Mouse (Mus musculus): ENCODE results near the gene Pard3. TPM values are rescaled to one million over a fixed set of nuclear protein-coding genes. Genes with fewer than 3 reads are reported as not detected.

Gene Pard3
- polyA plus RNA-seq, 1 experiment from 2014 or later = 33.4 TPM

- H3K4me1 ChIP-seq = peaks cover 68% of the 10 kb centered on the region
- no peak overlapping the region for H3K4me3 ChIP-seq
- H3K27me3 ChIP-seq (replicated peaks; ENCODE audit: low read depth, poor library complexity, severe bottlenecking) = no peaks in the 10 kb centered on the region
- no peak for DNase-seq (ENCODE audit: low spot score)
- no peak overlapping the region for H3K27ac ChIP-seq (replicated peaks)
- H3K36me3 ChIP-seq (replicated peaks) = peaks cover 7% of the 10 kb centered on the region
- WGBS = 62% methylated on average over 8 of the region's 8 CpGs
- no peaks in the 10 kb centered on the region for H3K9me3 ChIP-seq
These were observed 25.3 kb downstream of the Pard3 start for GRCm38 (mm10) chr8:127089021-127089420.

GRCm38 (mm10) chr8:127090435-127090834 is 26.7 kb downstream of the Pard3 start:
- 79% methylated on average over 4 of the region's 4 CpGs for WGBS
- DNase-seq (ENCODE audit: low spot score) = no peak
- Histone ChIP-seq H3K9me3 (no peaks in the 10 kb centered on the region), H3K4me1 (peaks cover 66% of the 10 kb centered on the region), H3K27me3 (replicated peaks; ENCODE audit: low read depth, poor library complexity, severe bottlenecking) (no peaks in the 10 kb centered on the region), H3K36me3 (replicated peaks) (peaks cover 7% of the 10 kb centered on the region), H3K27ac (replicated peaks) (no peak overlapping the region), H3K4me3 (no peak overlapping the region)

GRCm38 (mm10) chr8:127091936-127092335 is 28.2 kb downstream of the Pard3 start:
- H3K27me3 ChIP-seq (replicated peaks; ENCODE audit: low read depth, poor library complexity, severe bottlenecking) = no peaks in the 10 kb centered on the region
- H3K4me1 ChIP-seq = peaks cover 70% of the 10 kb centered on the region
- H3K4me3 ChIP-seq = no peak overlapping the region
- H3K9me3 ChIP-seq = no peaks in the 10 kb centered on the region
- H3K27ac ChIP-seq (replicated peaks) = no peak overlapping the region
- DNase-seq (ENCODE audit: low spot score) = no peak
- WGBS = 87% methylated on average over 3 of the region's 3 CpGs
- H3K36me3 ChIP-seq (replicated peaks) = peaks cover 7% of the 10 kb centered on the region

- Histone ChIP-seq H3K4me3 (peak overlapping the region; percentile 21; the same call in 1 of the 2 replicates), H3K4me1 (peaks cover 66% of the 10 kb centered on the region)
- peak; percentile 16 for DNase-seq (ENCODE audit: low spot score)
These were observed 28.9 kb downstream of the Pard3 start for GRCm38 (mm10) chr8:127092383-127093112.

GRCm38 (mm10) chr8:127093113-127093426 is 29.4 kb downstream of the Pard3 start:
- 63% methylated on average over 3 of the region's 3 CpGs for WGBS
- peaks cover 7% of the 10 kb centered on the region for H3K36me3 ChIP-seq (replicated peaks)
- peak overlapping the region; percentile 63 for H3K27ac ChIP-seq (replicated peaks)
- DNase-seq (ENCODE audit: low spot score) = no peak
- H3K9me3 ChIP-seq = no peaks in the 10 kb centered on the region
- H3K27me3 ChIP-seq (replicated peaks; ENCODE audit: low read depth, poor library complexity, severe bottlenecking) = no peaks in the 10 kb centered on the region
- H3K4me1 ChIP-seq = peaks cover 61% of the 10 kb centered on the region
- peak overlapping the region; percentile 21; the same call in 1 of the 2 replicates for H3K4me3 ChIP-seq

More at GRCm38 (mm10) chr8:127092383-127093112, 28.9 kb downstream of the Pard3 start:
- Histone ChIP-seq H3K9me3 (no peaks in the 10 kb centered on the region), H3K36me3 (replicated peaks) (peaks cover 7% of the 10 kb centered on the region), H3K27ac (replicated peaks) (peak overlapping the region; percentile 63), H3K27me3 (replicated peaks; ENCODE audit: low read depth, poor library complexity, severe bottlenecking) (no peaks in the 10 kb centered on the region)
- 43% methylated on average over 10 of the region's 10 CpGs for WGBS

GRCm38 (mm10) chr8:127095763-127096162 is 32.1 kb downstream of the Pard3 start:
- H3K27ac ChIP-seq (replicated peaks) = no peak overlapping the region
- H3K36me3 ChIP-seq (replicated peaks) = peaks cover 7% of the 10 kb centered on the region
- H3K4me1 ChIP-seq = peaks cover 41% of the 10 kb centered on the region
- H3K9me3 ChIP-seq = no peaks in the 10 kb centered on the region
- H3K4me3 ChIP-seq = no peak overlapping the region
- 79% methylated on average over 7 of the region's 7 CpGs for WGBS
- H3K27me3 ChIP-seq (replicated peaks; ENCODE audit: low read depth, poor library complexity, severe bottlenecking) = no peaks in the 10 kb centered on the region
- no peak for DNase-seq (ENCODE audit: low spot score)

- no peak for DNase-seq (ENCODE audit: low spot score)
- H3K27ac ChIP-seq (replicated peaks) = no peak overlapping the region
- 72% methylated on average over 1 of the region's 1 CpGs for WGBS
- H3K4me1 ChIP-seq = peaks cover 9% of the 10 kb centered on the region
- no peaks in the 10 kb centered on the region for H3K9me3 ChIP-seq
- no peak overlapping the region for H3K4me3 ChIP-seq
- peaks cover 4% of the 10 kb centered on the region; the same call in 1 of the 2 replicates for H3K36me3 ChIP-seq (replicated peaks)
- H3K27me3 ChIP-seq (replicated peaks; ENCODE audit: low read depth, poor library complexity, severe bottlenecking) = no peaks in the 10 kb centered on the region
These were observed 35.9 kb downstream of the Pard3 start for GRCm38 (mm10) chr8:127099439-127100090.

- DNase-seq (ENCODE audit: low spot score) = no peak
- Histone ChIP-seq H3K36me3 (replicated peaks) (peaks cover 4% of the 10 kb centered on the region; the same call in 1 of the 2 replicates), H3K4me3 (no peak overlapping the region), H3K9me3 (no peaks in the 10 kb centered on the region), H3K27me3 (replicated peaks; ENCODE audit: low read depth, poor library complexity, severe bottlenecking) (no peaks in the 10 kb centered on the region), H3K4me1 (peaks cover 13% of the 10 kb centered on the region), H3K27ac (replicated peaks) (no peak overlapping the region)
- 66% methylated on average over 5 of the region's 5 CpGs for WGBS
These were observed 39.6 kb downstream of the Pard3 start for GRCm38 (mm10) chr8:127103256-127103655.

GRCm38 (mm10) chr8:127104616-127105015 is 40.9 kb downstream of the Pard3 start:
- peaks cover 20% of the 10 kb centered on the region for H3K4me1 ChIP-seq
- H3K27me3 ChIP-seq (replicated peaks; ENCODE audit: low read depth, poor library complexity, severe bottlenecking) = no peaks in the 10 kb centered on the region
- no peak for DNase-seq (ENCODE audit: low spot score)
- H3K27ac ChIP-seq (replicated peaks) = no peak overlapping the region
- peaks cover 4% of the 10 kb centered on the region; the same call in 1 of the 2 replicates for H3K36me3 ChIP-seq (replicated peaks)
- 82% methylated on average over 2 of the region's 2 CpGs for WGBS
- no peaks in the 10 kb centered on the region for H3K9me3 ChIP-seq
- no peak overlapping the region for H3K4me3 ChIP-seq

GRCm38 (mm10) chr8:127107928-127108327 is 44.2 kb downstream of the Pard3 start:
- no peaks in the 10 kb centered on the region for H3K9me3 ChIP-seq
- no peaks in the 10 kb centered on the region for H3K36me3 ChIP-seq (replicated peaks)
- no peaks in the 10 kb centered on the region for H3K27me3 ChIP-seq (replicated peaks; ENCODE audit: low read depth, poor library complexity, severe bottlenecking)
- no peak for DNase-seq (ENCODE audit: low spot score)
- WGBS = 48% methylated on average over 3 of the region's 3 CpGs
- H3K4me1 ChIP-seq = peaks cover 33% of the 10 kb centered on the region
- H3K27ac ChIP-seq (replicated peaks) = no peak overlapping the region
- no peak overlapping the region for H3K4me3 ChIP-seq

GRCm38 (mm10) chr8:127113209-127113608 is 49.5 kb downstream of the Pard3 start:
- Histone ChIP-seq H3K27ac (replicated peaks) (no peak overlapping the region), H3K27me3 (replicated peaks; ENCODE audit: low read depth, poor library complexity, severe bottlenecking) (no peaks in the 10 kb centered on the region), H3K4me1 (peaks cover 32% of the 10 kb centered on the region), H3K36me3 (replicated peaks) (no peaks in the 10 kb centered on the region), H3K4me3 (no peak overlapping the region), H3K9me3 (no peaks in the 10 kb centered on the region)
- no peak for DNase-seq (ENCODE audit: low spot score)
- WGBS = 94% methylated on average over 5 of the region's 5 CpGs

- DNase-seq (ENCODE audit: low spot score) = no peak
- peaks cover 47% of the 10 kb centered on the region for H3K4me1 ChIP-seq
- no peaks in the 10 kb centered on the region for H3K27me3 ChIP-seq (replicated peaks; ENCODE audit: low read depth, poor library complexity, severe bottlenecking)
- no peak overlapping the region for H3K27ac ChIP-seq (replicated peaks)
- H3K36me3 ChIP-seq (replicated peaks) = no peaks in the 10 kb centered on the region
- H3K9me3 ChIP-seq = no peaks in the 10 kb centered on the region
- 92% methylated on average over 3 of the region's 3 CpGs for WGBS
- H3K4me3 ChIP-seq = no peak overlapping the region
These were observed 52.1 kb downstream of the Pard3 start for GRCm38 (mm10) chr8:127115837-127116236.

GRCm38 (mm10) chr8:127118373-127118861 is 54.7 kb downstream of the Pard3 start:
- H3K4me1 ChIP-seq = peaks cover 60% of the 10 kb centered on the region
- no peaks in the 10 kb centered on the region for H3K36me3 ChIP-seq (replicated peaks)
- H3K4me3 ChIP-seq = no peak overlapping the region
- no peaks in the 10 kb centered on the region for H3K9me3 ChIP-seq
- WGBS = 87% methylated on average over 11 of the region's 11 CpGs
- H3K27ac ChIP-seq (replicated peaks) = no peak overlapping the region
- no peaks in the 10 kb centered on the region for H3K27me3 ChIP-seq (replicated peaks; ENCODE audit: low read depth, poor library complexity, severe bottlenecking)
- no peak for DNase-seq (ENCODE audit: low spot score)
